Mouse (Mus musculus) hindbrain, embryonic 14.5 days (tissue): Measurements from ENCODE around the gene Map2k3. TPM values are rescaled to one million over a fixed set of nuclear protein-coding genes. Genes with fewer than 3 reads are reported as not detected.

Experiments
- ATAC-seq: fragments of 200-750 bp; cut with Nextera tagmentation; 2 replicates; pipeline ENCODE4 v1.8.0; 2017; ENCODE audit warnings: moderate number of reproducible peaks, mild to moderate bottlenecking, moderate TSS enrichment, moderate library complexity; ENCODE audit not compliant: low FRiP score
- DNase-seq: peaks from one replicate; pipeline ENCODE4 v3.0.0-alpha.2; 2015; ENCODE audit warnings: low spot score
- H3K27ac ChIP-seq: fragments of 300-500 bp; sonication (generic); 2 replicates; pipeline ENCODE4 v1.5.1; 2014; ENCODE audit warnings: mild to moderate bottlenecking, moderate library complexity
- H3K27me3 ChIP-seq: fragments of 300-500 bp; sonication (generic); 2 replicates; pipeline ENCODE4 v1.6.1; 2014; ENCODE audit warnings: mild to moderate bottlenecking, low read length, mixed read lengths; ENCODE audit not compliant: control insufficient read depth, insufficient read depth
- H3K36me3 ChIP-seq: fragments of 300-500 bp; sonication (generic); replicated peaks from 2 replicates; pipeline ENCODE4 v1.6.1; 2014; ENCODE audit not compliant: control insufficient read depth, insufficient read depth
- H3K4me1 ChIP-seq: fragments of 300-500 bp; sonication (generic); replicated peaks from 2 replicates; pipeline ENCODE4 v1.6.1; 2014; ENCODE audit warnings: antibody characterized with exemption, low read length, mixed read lengths; ENCODE audit not compliant: control insufficient read depth, insufficient read depth
- H3K4me2 ChIP-seq: fragments of 300-500 bp; sonication (generic); replicated peaks from 2 replicates; pipeline ENCODE4 v1.6.1; 2014; ENCODE audit warnings: mild to moderate bottlenecking, moderate library complexity
- H3K4me3 ChIP-seq: fragments of 300-500 bp; sonication (generic); replicated peaks from 2 replicates; pipeline ENCODE4 v1.5.1; 2014; ENCODE audit warnings: mild to moderate bottlenecking, low read length
- H3K9ac ChIP-seq: fragments of 300-500 bp; sonication (generic); 2 replicates; pipeline ENCODE4 v1.6.1; 2014
- H3K9me3 ChIP-seq: fragments of 300-500 bp; sonication (generic); 2 replicates; pipeline ENCODE4 v1.6.1; 2016; ENCODE audit warnings: low read length; ENCODE audit not compliant: control insufficient read depth
- WGBS: fragments of 180-500 bp; shearing (Covaris S2); extraction: QIAGEN DNeasy Blood & Tissue Kit; methylation state at CpG from one replicate; pipeline ENCODE4 v1.1.7; 2014; 5-methylcytosine and 5-hydroxymethylcytosine counted together
- polyA plus RNA-seq: library from polyadenylated mRNA; unstranded; fragments of >200 nt; fragmentation: Nextera tagmentation; extraction: Ambion mirVana; gene quantifications from 2 replicates; pipeline ENCODE4 v1.2.1, GENCODE M21; 2014

The Map2k3 gene
- polyA plus RNA-seq, 1 experiment from 2014 or later: 23.5 TPM

GRCm38 (mm10) chr11:60934795-60935194, 3.0 kb downstream of the Map2k3 start:
- 93% methylated on average over 2 of the region's 2 CpGs for WGBS
- peaks cover 22% of the 10 kb centered on the region for H3K4me1 ChIP-seq
- no peaks in the 10 kb centered on the region for H3K36me3 ChIP-seq
- no peak overlapping the region for H3K27ac ChIP-seq
- ATAC-seq (no peak), DNase-seq (no peak)
- H3K9ac ChIP-seq: no peak overlapping the region
- H3K27me3 ChIP-seq: no peaks in the 10 kb centered on the region
- no peak overlapping the region for H3K4me3 ChIP-seq
- no peak overlapping the region for H3K4me2 ChIP-seq
- H3K9me3 ChIP-seq: no peaks in the 10 kb centered on the region

DNA sequence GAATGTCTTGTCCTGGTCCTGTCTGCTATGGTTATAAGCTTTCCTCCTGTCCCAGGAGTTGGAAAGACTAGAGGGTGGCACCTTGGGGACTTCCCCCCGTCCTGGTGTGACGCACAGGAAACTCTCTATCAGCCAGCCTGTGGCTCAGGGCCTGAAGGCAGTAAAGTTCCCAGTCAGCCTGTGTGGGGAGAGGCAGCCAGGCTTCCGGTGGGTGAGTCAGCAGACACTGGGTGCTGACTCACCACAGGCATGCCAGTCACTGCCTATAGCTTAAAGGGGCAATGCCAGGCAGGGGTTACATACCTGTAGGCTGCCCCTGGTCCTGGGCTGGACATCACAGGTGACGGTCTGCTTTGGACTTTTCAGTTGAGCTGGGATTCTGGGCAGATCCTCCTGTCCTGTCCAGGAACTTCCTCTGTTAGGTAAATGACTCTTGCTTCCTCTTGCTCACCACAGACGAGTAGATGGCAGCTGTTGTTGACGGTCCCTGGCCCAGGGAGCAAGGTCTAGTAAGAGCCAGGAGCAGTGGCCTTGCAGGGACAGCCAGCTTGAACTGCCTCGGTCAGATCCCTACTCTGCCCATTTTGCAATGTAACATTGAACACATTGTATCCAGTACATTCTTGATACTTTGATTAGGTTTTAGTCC, 3.6 kb downstream of the Map2k3 start:
- 88% methylated on average over 7 of the region's 7 CpGs for WGBS
- no peaks in the 10 kb centered on the region for H3K27me3 ChIP-seq
- no peak overlapping the region for H3K27ac ChIP-seq
- H3K36me3 ChIP-seq: no peaks in the 10 kb centered on the region
- H3K4me3 ChIP-seq: no peak overlapping the region
- no peak overlapping the region for H3K4me2 ChIP-seq
- peaks cover 22% of the 10 kb centered on the region for H3K4me1 ChIP-seq
- no peak for DNase-seq
- H3K9ac ChIP-seq: no peak overlapping the region
- ATAC-seq: no peak
- no peaks in the 10 kb centered on the region for H3K9me3 ChIP-seq

- Histone ChIP-seq H3K4me2 (no peak overlapping the region), H3K4me1 (peaks cover 19% of the 10 kb centered on the region), H3K9ac (no peak overlapping the region), H3K9me3 (no peaks in the 10 kb centered on the region), H3K27me3 (no peaks in the 10 kb centered on the region), H3K36me3 (no peaks in the 10 kb centered on the region), H3K4me3 (no peak overlapping the region), H3K27ac (no peak overlapping the region)
- WGBS: 87% methylated on average over 4 of the region's 4 CpGs
- DNase-seq (no peak), ATAC-seq (no peak)
These were observed 4.1 kb downstream of the Map2k3 start for GRCm38 (mm10) chr11:60935975-60936373.

- no peak overlapping the region for H3K9ac ChIP-seq
- DNase-seq: no peak
- H3K27ac ChIP-seq: no peak overlapping the region
- no peak overlapping the region for H3K4me2 ChIP-seq
- H3K9me3 ChIP-seq: no peaks in the 10 kb centered on the region
- WGBS: 81% methylated on average over 3 of the region's 3 CpGs
- peaks cover 9% of the 10 kb centered on the region for H3K36me3 ChIP-seq
- peaks cover 13% of the 10 kb centered on the region for H3K4me1 ChIP-seq
- H3K27me3 ChIP-seq: no peaks in the 10 kb centered on the region
- no peak for ATAC-seq
- no peak overlapping the region for H3K4me3 ChIP-seq
These were observed 5.8 kb downstream of the Map2k3 start for GRCm38 (mm10) chr11:60937611-60938010.

- Histone ChIP-seq H3K9me3 (no peaks in the 10 kb centered on the region), H3K36me3 (peaks cover 27% of the 10 kb centered on the region), H3K4me1 (peaks cover 4% of the 10 kb centered on the region; the same call in 1 of the 2 replicates), H3K27ac (no peak overlapping the region), H3K4me3 (no peak overlapping the region), H3K9ac (no peak overlapping the region), H3K4me2 (no peak overlapping the region), H3K27me3 (no peaks in the 10 kb centered on the region)
- ATAC-seq: no peak
- 95% methylated on average over 3 of the region's 3 CpGs for WGBS
- DNase-seq: no peak
These were observed 7.7 kb downstream of the Map2k3 start for GRCm38 (mm10) chr11:60939487-60939886.

DNA sequence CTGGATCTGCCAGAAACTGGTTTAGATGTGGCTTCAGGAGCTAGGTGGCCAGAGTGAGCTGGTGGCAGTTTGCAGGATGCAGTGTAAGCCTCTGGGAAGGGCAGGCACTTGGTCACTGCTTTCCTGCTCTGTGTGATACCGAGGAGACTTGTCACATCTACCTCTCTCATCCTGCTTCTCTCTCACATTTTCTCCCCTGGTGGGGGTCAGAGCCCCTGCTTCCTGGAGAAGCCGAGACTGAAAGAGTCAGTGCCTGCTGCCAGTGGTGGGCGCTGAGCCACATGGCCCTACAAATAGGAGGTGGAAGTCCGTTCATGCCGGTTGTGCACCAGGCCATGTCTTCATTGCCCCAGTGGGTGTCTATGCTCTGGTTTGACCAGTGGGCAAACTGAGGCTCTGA, 8.7 kb downstream of the Map2k3 start:
- no peak for ATAC-seq

DNA sequence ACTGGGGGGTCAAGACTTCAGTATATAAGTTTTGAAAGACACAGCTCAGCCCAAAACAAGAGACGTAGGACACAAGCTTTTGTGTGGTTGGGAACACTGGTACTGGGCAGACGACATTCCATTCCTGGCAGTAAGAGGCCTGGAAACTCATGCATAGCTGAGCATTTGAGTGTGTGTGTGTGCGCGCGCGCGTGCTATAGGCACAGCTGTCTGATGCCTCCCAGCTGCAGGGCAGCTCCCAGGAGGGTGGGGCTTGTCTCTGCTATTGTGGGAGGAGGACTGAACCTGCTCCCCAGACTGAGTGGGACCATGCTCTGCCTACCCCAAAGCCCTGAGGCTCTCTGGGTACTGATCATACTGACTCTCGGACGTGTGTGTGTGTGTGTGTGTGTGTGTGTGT, 9.5 kb downstream of the Map2k3 start:
- DNase-seq (no peak), ATAC-seq (no peak)
- H3K9ac ChIP-seq: no peak overlapping the region
- H3K36me3 ChIP-seq: peaks cover 44% of the 10 kb centered on the region
- no peaks in the 10 kb centered on the region for H3K4me1 ChIP-seq
- H3K27me3 ChIP-seq: no peaks in the 10 kb centered on the region
- no peak overlapping the region for H3K4me3 ChIP-seq
- 54% methylated on average over 9 of the region's 9 CpGs for WGBS
- no peak overlapping the region for H3K4me2 ChIP-seq
- H3K27ac ChIP-seq: no peak overlapping the region
- no peaks in the 10 kb centered on the region for H3K9me3 ChIP-seq

More for the DNA sequence above, 8.7 kb downstream of the Map2k3 start:
- H3K27me3 ChIP-seq: no peaks in the 10 kb centered on the region
- peaks cover 37% of the 10 kb centered on the region for H3K36me3 ChIP-seq
- no peak overlapping the region for H3K4me2 ChIP-seq
- WGBS: 89% methylated on average over 5 of the region's 5 CpGs
- no peaks in the 10 kb centered on the region for H3K4me1 ChIP-seq
- H3K27ac ChIP-seq: no peak overlapping the region
- DNase-seq: no peak
- no peak overlapping the region for H3K9ac ChIP-seq
- H3K9me3 ChIP-seq: no peaks in the 10 kb centered on the region
- H3K4me3 ChIP-seq: no peak overlapping the region

DNA sequence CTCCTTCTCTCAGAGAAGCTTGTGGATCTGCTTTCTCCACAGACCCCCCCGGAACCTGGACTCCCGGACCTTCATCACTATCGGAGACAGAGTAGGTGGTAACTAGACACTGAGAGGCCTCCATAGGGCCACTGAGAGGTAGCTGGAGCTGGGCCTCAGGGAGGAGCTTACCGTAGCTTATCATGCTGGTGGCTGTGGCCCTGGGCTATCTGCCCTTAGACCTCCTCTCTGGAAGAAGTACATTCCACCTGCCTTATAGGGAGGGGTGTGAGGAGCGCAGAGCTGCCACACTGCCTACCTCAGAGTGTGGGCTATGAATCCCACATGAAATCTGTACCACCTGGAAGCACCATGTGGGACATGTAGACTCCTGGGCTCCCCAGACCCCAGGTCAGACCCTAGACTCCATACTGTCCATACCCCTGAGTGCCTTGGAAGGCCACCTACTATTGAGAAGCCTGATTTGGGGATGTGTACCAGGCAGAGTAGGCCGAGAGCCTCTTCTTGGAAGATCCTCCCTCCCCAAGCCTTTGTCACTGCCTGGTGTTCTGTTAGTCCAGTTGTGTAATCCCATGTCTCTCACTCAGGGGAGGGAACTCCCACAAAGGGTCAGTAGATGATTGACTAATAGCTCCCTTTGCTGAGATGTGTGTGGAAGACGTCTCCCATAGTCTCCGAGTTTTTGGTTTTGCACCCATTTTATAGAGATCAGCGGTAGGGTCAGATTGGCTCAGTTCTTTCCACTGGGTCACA, 10.6 kb downstream of the Map2k3 start:
- no peak overlapping the region for H3K4me2 ChIP-seq
- no peak for DNase-seq
- no peak overlapping the region for H3K4me3 ChIP-seq
- no peak overlapping the region for H3K9ac ChIP-seq
- no peaks in the 10 kb centered on the region for H3K27me3 ChIP-seq
- WGBS: 93% methylated on average over 9 of the region's 9 CpGs
- H3K36me3 ChIP-seq: peaks cover 55% of the 10 kb centered on the region
- H3K9me3 ChIP-seq: no peaks in the 10 kb centered on the region
- no peak for ATAC-seq
- no peaks in the 10 kb centered on the region for H3K4me1 ChIP-seq
- no peak overlapping the region for H3K27ac ChIP-seq

DNA sequence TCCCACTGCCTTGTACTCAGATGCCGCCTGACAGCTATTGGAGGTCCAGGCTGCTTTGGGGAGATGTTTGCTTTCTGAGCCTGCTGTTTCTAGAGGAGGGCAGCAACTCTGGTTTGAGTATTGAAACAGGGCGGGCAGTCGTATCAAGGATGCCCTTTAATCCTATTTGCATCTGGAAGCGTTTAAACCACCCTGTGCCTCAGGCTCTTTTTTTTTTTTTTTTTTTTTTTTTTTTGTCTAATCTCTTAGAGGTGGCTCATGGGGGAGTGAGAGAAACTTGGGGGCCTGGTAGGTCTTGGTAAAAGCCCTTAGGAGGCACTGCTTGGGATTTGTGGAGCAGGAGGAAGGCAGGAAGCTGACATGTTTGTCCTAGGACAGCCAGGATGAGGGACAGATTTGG, 13.2 kb downstream of the Map2k3 start:
- ATAC-seq: no peak
- peaks cover 81% of the 10 kb centered on the region for H3K36me3 ChIP-seq
- 75% methylated on average over 4 of the region's 4 CpGs for WGBS

More for the DNA sequence above, 13.2 kb downstream of the Map2k3 start:
- Histone ChIP-seq H3K9ac (no peak overlapping the region), H3K9me3 (no peaks in the 10 kb centered on the region), H3K27me3 (no peaks in the 10 kb centered on the region), H3K4me1 (no peaks in the 10 kb centered on the region), H3K27ac (no peak overlapping the region), H3K4me3 (no peak overlapping the region), H3K4me2 (no peak overlapping the region)
- no peak for DNase-seq
